Mouse (Mus musculus) adrenal gland, postnatal 0 days (tissue): Measurements from ENCODE around the gene Hspa8. TPM values are rescaled to one million over a fixed set of nuclear protein-coding genes. Genes with fewer than 3 reads are reported as not detected.

Experiments
- polyA plus RNA-seq: library from polyadenylated mRNA; unstranded; fragments of >200 nt; fragmentation: Nextera tagmentation; extraction: Ambion mirVana; gene quantifications from 2 replicates; pipeline ENCODE4 v1.2.1, GENCODE M21; 2015

The Hspa8 gene
- 1,356 and 1,764 TPM in 2 replicates for polyA plus RNA-seq

DNA sequence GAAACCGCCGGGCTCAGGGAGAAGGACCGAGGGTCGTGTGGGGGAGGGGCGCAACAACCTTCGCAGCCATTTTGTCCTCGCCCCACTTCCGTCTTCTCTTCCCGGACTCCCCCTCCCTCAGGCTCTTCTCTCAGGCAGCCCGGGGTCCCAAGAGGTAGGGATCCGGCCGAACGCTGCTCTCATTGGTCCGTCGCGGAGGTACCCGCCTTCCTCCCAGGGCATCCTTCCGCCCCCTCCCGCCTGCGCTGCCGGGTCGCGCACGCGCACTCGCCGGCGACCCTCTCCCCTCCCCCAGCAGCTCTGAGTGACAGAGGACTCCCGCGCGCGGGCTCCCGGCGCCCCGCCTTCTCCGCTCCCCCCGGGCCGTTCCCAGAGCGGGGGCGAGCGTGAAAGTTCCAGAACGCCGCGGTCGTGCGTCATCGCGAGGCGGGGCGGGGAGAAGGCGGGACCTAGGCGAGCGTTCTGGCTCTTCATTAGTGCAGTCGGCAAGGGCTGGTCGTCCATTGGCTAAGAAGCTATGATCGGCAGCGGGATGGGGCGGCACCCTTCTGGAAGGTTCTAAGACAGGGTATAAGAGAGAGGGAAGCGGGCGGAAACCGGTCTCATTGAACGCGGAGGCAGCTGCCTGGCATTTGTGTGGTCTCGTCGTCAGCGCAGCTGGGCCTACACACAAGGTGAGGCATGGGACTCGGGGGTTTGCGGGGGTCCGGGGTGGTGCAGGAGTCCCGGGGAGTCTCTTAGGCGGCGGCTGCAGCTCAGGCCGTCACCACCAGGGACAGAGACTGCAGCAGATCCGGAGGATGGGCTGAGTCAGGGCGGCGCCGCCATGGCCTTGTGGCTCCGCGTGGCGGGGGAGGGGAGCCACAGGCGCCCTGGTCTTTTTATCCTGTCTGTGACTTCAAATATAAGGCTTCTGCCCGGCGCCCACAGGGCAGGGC lies at the start of gene Hspa8:
Gene Hspa8, plus strand, starts transcription at position 310 of the 938 bp plus-strand sequence.

Other genes with a start within 250 kb of the Hspa8 start
- not detected in 2 replicates for gene Gm21915, start 130.4 kb upstream of the Hspa8 start, polyA plus RNA-seq
- 16.8 and 31.6 TPM in 2 replicates for gene Clmp, start 115.0 kb upstream of the Hspa8 start, polyA plus RNA-seq
- 0.10 and 0.39 TPM in 2 replicates for gene Bsx, start 73.1 kb downstream of the Hspa8 start, polyA plus RNA-seq
- 0.18 and 0.49 TPM in 2 replicates for gene Jhy, start 163.1 kb downstream of the Hspa8 start, polyA plus RNA-seq
- not detected in 2 replicates for gene Crtam, start 203.6 kb downstream of the Hspa8 start, polyA plus RNA-seq